Mouse (Mus musculus) C2C12 (cell line): ENCODE data around the gene Tmem236. TPM values are rescaled to one million over a fixed set of nuclear protein-coding genes. Genes with fewer than 3 reads are reported as not detected.

Source experiments
- H3K27me3 ChIP-seq: one replicate; pipeline ENCODE4 v1.6.1; 2011; ENCODE audit not compliant: control insufficient read depth, insufficient read depth, insufficient read length
- H3K36me3 ChIP-seq: one replicate; pipeline ENCODE4 v1.6.1; 2011; ENCODE audit not compliant: control insufficient read depth, insufficient read depth
- H3K4me3 ChIP-seq: one replicate; pipeline ENCODE4 v1.5.1; 2011; ENCODE audit warnings: mild to moderate bottlenecking, control low read depth; ENCODE audit not compliant: poor library complexity, insufficient read depth, severe bottlenecking
- H3K79me2 ChIP-seq: one replicate; pipeline ENCODE4 v1.6.1; 2011; ENCODE audit not compliant: control insufficient read depth, insufficient read depth
- H3K79me3 ChIP-seq: one replicate; pipeline ENCODE4 v1.6.1; 2011; ENCODE audit warnings: low read depth, control low read depth
- H3ac ChIP-seq: one replicate; pipeline ENCODE3; 2011; ENCODE audit warnings: low read depth; ENCODE audit not compliant: control insufficient read depth, insufficient read length
- CEBPB ChIP-seq: IDR thresholded peaks from one replicate; pipeline ENCODE4 v1.6.1; 2011; ENCODE audit warnings: low read depth, mild to moderate bottlenecking, control low read depth, moderate library complexity
- CTCF ChIP-seq: IDR thresholded peaks from one replicate; pipeline ENCODE4 v1.5.1; 2011; ENCODE audit not compliant: control insufficient read depth, insufficient read depth, insufficient read length
- FOSL1 ChIP-seq: IDR thresholded peaks from one replicate; pipeline ENCODE4 v1.8.0; 2011; ENCODE audit warnings: mild to moderate bottlenecking, low read length; ENCODE audit not compliant: poor library complexity, insufficient read depth, severe bottlenecking
- MAX ChIP-seq: IDR thresholded peaks from one replicate; pipeline ENCODE4 v1.6.1; 2011; ENCODE audit warnings: mild to moderate bottlenecking, control low read depth
- MYOD1 ChIP-seq: IDR thresholded peaks from one replicate; pipeline ENCODE4 v1.6.1; 2011; ENCODE audit warnings: low read depth; ENCODE audit not compliant: control insufficient read depth, insufficient read length
- MYOG ChIP-seq: IDR thresholded peaks from one replicate; pipeline ENCODE4 v1.6.1; 2011; ENCODE audit not compliant: control insufficient read depth, insufficient read length; ENCODE audit errors: extremely low read depth
- USF1 ChIP-seq: IDR thresholded peaks from one replicate; pipeline ENCODE4 v1.6.1; 2011; ENCODE audit warnings: low read depth, mild to moderate bottlenecking, control low read depth, moderate library complexity
- polyA plus RNA-seq: library from polyadenylated mRNA; unstranded; fragments of >200 nt; fragmentation: generic; extraction: Trizol; gene quantifications from one replicate; pipeline ENCODE4 v1.2.1, GENCODE M21; 2012; ENCODE audit warnings: missing spikeins

Tmem236 gene
- polyA plus RNA-seq, 1 experiment = 0.01 TPM

DNA sequence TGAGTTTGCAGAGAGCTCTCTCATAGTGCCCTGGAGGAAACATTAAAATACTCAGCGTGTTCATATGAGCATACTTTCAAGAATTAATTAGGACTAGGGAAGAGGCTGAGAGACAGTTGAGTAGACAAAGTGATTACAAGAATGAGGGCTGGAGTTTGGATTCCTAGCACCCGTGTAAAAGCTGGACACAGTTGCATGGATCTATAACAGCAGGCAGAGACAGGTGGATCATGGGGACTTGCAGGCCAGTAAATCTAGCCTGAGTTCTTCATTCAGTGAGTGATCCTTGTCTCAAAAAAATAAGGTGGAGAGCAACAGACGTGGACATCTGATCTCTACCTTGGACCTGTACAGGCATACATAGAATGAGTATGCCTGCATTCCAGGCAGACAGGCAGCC, 15.3 kb upstream of the Tmem236 start:
- Histone ChIP-seq H3K36me3 (peaks cover 8% of the 10 kb centered on the region), H3ac (no peak overlapping the region), H3K27me3 (no peaks in the 10 kb centered on the region), H3K79me3 (no peaks in the 10 kb centered on the region), H3K4me3 (no peak overlapping the region), H3K79me2 (no peaks in the 10 kb centered on the region)
- TF ChIP-seq FOSL1 (no peak), MYOG (no peak), USF1 (no peak), CTCF (no peak), MYOD1 (no peak), MAX (no peak), CEBPB (no peak)

GRCm38 (mm10) chr2:14159756-14160155, 14.6 kb upstream of the Tmem236 start:
- Histone ChIP-seq H3K27me3 (no peaks in the 10 kb centered on the region), H3K4me3 (no peak overlapping the region), H3K36me3 (peaks cover 7% of the 10 kb centered on the region), H3K79me3 (no peaks in the 10 kb centered on the region), H3ac (no peak overlapping the region), H3K79me2 (no peaks in the 10 kb centered on the region)
- no peak for TF ChIP-seq MAX
- no peak for TF ChIP-seq CEBPB

DNA sequence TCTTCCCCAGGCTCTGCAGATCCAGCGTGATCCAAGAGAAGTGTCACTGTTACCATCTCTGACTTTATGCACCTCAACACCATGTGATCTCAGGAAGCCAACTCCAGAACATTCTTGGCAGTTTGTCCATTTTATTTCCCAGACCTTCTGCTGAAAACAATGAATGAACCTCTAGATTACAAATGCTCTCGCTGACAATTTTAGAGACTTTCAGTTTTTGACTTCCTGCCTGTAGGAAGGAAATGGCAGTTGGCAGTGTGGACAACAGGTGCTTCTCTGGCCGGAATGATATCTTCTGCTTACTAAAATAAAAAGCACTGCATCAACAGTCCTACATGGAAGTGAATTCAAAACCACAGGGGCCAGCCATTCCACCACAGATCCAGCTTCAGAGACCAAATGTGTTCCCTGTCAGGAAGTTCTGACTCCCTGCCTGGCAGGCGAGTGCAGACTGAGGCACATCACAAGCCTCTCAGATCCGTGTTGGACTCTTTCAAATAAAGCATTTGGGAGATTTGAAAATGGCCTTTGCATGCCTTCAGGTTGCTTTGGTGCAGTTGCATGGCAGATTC, 9.8 kb upstream of the Tmem236 start:
- no peaks in the 10 kb centered on the region for H3K79me3 ChIP-seq
- no peak for TF ChIP-seq CTCF
- no peak for TF ChIP-seq CEBPB
- no peak for TF ChIP-seq MYOD1
- TF ChIP-seq MYOG = no peak
- no peak for TF ChIP-seq FOSL1
- TF ChIP-seq USF1 = no peak
- TF ChIP-seq MAX = no peak
- H3K4me3 ChIP-seq = no peak overlapping the region
- H3K27me3 ChIP-seq = no peaks in the 10 kb centered on the region
- no peaks in the 10 kb centered on the region for H3K79me2 ChIP-seq
- H3K36me3 ChIP-seq = no peaks in the 10 kb centered on the region
- no peak overlapping the region for H3ac ChIP-seq

DNA sequence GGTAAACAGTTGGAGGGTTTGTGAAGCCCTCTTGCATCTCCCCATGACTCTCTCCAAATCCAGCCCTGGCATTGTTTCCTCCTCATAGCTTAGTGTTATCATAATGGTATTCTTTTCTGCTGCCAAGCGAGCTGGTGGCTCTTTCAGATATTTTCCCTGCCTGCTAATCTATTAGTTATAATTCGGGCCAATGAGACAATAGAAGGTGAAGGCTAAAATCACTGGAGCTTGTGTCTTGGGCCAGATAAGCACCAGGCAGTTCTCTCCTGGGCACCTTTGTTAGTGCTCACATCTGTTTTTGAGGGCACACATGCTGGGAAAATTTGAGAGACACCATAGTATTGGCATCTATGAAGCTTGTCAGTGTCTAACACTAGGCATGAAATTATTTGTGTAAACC, 9.3 kb upstream of the Tmem236 start:
- Histone ChIP-seq H3K79me2 (no peaks in the 10 kb centered on the region), H3K36me3 (no peaks in the 10 kb centered on the region), H3K79me3 (no peaks in the 10 kb centered on the region), H3ac (no peak overlapping the region), H3K27me3 (no peaks in the 10 kb centered on the region), H3K4me3 (no peak overlapping the region)
- TF ChIP-seq MAX = no peak
- TF ChIP-seq MYOG = no peak
- no peak for TF ChIP-seq MYOD1
- no peak for TF ChIP-seq CEBPB
- no peak for TF ChIP-seq USF1
- TF ChIP-seq CTCF = no peak
- no peak for TF ChIP-seq FOSL1

GRCm38 (mm10) chr2:14165618-14166344, 8.5 kb upstream of the Tmem236 start:
- TF ChIP-seq MYOD1 (no peak), USF1 (no peak), FOSL1 (no peak), CEBPB (no peak), CTCF (no peak), MYOG (no peak), MAX (no peak)
- no peak overlapping the region for H3ac ChIP-seq
- H3K36me3 ChIP-seq = no peaks in the 10 kb centered on the region
- H3K4me3 ChIP-seq = no peak overlapping the region
- H3K27me3 ChIP-seq = no peaks in the 10 kb centered on the region
- no peaks in the 10 kb centered on the region for H3K79me2 ChIP-seq
- H3K79me3 ChIP-seq = no peaks in the 10 kb centered on the region

- Histone ChIP-seq H3K4me3 (no peak overlapping the region), H3K79me2 (no peaks in the 10 kb centered on the region), H3K27me3 (no peaks in the 10 kb centered on the region), H3K36me3 (no peaks in the 10 kb centered on the region), H3K79me3 (no peaks in the 10 kb centered on the region), H3ac (no peak overlapping the region)
- TF ChIP-seq CTCF (no peak), MYOD1 (no peak), FOSL1 (no peak), MAX (no peak), USF1 (no peak), CEBPB (no peak), MYOG (no peak)
Measured at GRCm38 (mm10) chr2:14167721-14168120, 6.6 kb upstream of the Tmem236 start.
